Mouse (Mus musculus) midbrain, postnatal 0 days (tissue): ENCODE data around the gene Coil. TPM values are rescaled to one million over a fixed set of nuclear protein-coding genes. Genes with fewer than 3 reads are reported as not detected.

Source experiments
- ATAC-seq: fragments of 200-750 bp; cut with Nextera tagmentation; 2 replicates; pipeline ENCODE4 v1.8.0; 2017; ENCODE audit warnings: moderate number of reproducible peaks, mild to moderate bottlenecking, moderate TSS enrichment, moderate library complexity; ENCODE audit not compliant: low FRiP score
- DNase-seq: peaks from one replicate; pipeline ENCODE4 v3.0.0-alpha.2; 2015; ENCODE audit warnings: low spot score
- H3K27ac ChIP-seq: fragments of 300-500 bp; sonication (generic); 2 replicates; pipeline ENCODE4 v1.5.1; 2014; ENCODE audit warnings: low read depth, mild to moderate bottlenecking, low read length, mixed read lengths
- H3K27me3 ChIP-seq: fragments of 300-500 bp; sonication (generic); 2 replicates; pipeline ENCODE4 v1.6.1; 2014; ENCODE audit warnings: low read length, control low read depth, mixed read lengths; ENCODE audit not compliant: insufficient read depth
- H3K36me3 ChIP-seq: fragments of 300-500 bp; sonication (generic); 2 replicates; pipeline ENCODE4 v1.6.1; 2014; ENCODE audit warnings: low read length, control low read depth, mixed read lengths; ENCODE audit not compliant: insufficient read depth
- H3K4me1 ChIP-seq: fragments of 300-500 bp; sonication (generic); 2 replicates; pipeline ENCODE4 v1.6.1; 2014; ENCODE audit warnings: mild to moderate bottlenecking, control low read depth, antibody characterized with exemption, low read length, mixed read lengths; ENCODE audit not compliant: insufficient read depth
- H3K4me2 ChIP-seq: fragments of 300-500 bp; sonication (generic); 2 replicates; pipeline ENCODE4 v1.6.1; 2014; ENCODE audit warnings: low read depth, mild to moderate bottlenecking, low read length, mixed read lengths; ENCODE audit not compliant: poor library complexity, severe bottlenecking
- H3K4me3 ChIP-seq: fragments of 300-500 bp; sonication (generic); 2 replicates; pipeline ENCODE4 v1.5.1; 2014; ENCODE audit warnings: low read depth, mild to moderate bottlenecking, low read length, moderate library complexity
- H3K9ac ChIP-seq: fragments of 300-500 bp; sonication (generic); replicated peaks from 2 replicates; pipeline ENCODE4 v1.6.1; 2014; ENCODE audit warnings: mild to moderate bottlenecking, low read length, moderate library complexity, mixed read lengths; ENCODE audit not compliant: poor library complexity, severe bottlenecking
- H3K9me3 ChIP-seq: fragments of 300-500 bp; sonication (generic); 2 replicates; pipeline ENCODE4 v1.6.1; 2016; ENCODE audit warnings: low read length, control low read depth
- CTCF ChIP-seq: IDR thresholded peaks from 2 replicates; pipeline ENCODE4 v1.5.1; 2016; ENCODE audit warnings: antibody characterized with exemption, mild to moderate bottlenecking
- WGBS: fragments of 180-500 bp; shearing (Covaris S2); extraction: QIAGEN DNeasy Blood & Tissue Kit; methylation state at CpG from one replicate; pipeline ENCODE4 v1.1.7; 2014; 5-methylcytosine and 5-hydroxymethylcytosine counted together
- polyA plus RNA-seq: library from polyadenylated mRNA; unstranded; fragments of >200 nt; fragmentation: Nextera tagmentation; extraction: Ambion mirVana; gene quantifications from 2 replicates; pipeline ENCODE4 v1.2.1, GENCODE M21; 2015
- total RNA-seq: library from RNA; depleted of rRNA; stranded (reverse); fragments of >200 nt; gene quantifications from 2 replicates; pipeline ENCODE4 v1.2.3, GENCODE M21; 2014

Coil gene
- total and polyA plus RNA-seq, 2 experiments from 2014 or later = 28.8 to 35.1 TPM

DNA sequence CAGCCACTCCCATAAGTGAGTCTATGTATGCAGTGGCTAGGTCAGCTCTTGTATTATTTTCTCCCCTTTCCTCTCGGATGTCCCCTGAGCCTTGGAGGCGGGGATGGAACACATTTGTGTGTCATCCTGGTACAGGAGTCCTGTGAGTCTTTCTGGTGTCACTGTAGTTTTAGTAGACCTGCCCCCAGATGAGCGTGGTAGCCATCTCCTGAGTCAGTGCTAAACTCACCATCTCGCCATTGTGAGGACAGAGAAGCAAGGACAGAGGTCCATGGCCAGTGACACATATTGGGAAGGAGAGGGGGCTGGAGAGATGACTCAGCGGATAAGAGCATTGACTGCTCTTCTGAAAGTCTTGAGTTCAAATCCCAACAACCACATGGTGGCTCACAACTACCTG lies 7.1 kb downstream of the Coil start:
- no peaks in the 10 kb centered on the region for H3K9me3 ChIP-seq
- H3K27me3 ChIP-seq = no peaks in the 10 kb centered on the region
- DNase-seq (no peak), ATAC-seq (no peak)
- peaks cover 9% of the 10 kb centered on the region; the same call in 1 of the 2 replicates for H3K36me3 ChIP-seq
- no peak overlapping the region for H3K4me2 ChIP-seq
- peaks cover 2% of the 10 kb centered on the region; the same call in 1 of the 2 replicates for H3K4me1 ChIP-seq
- TF ChIP-seq CTCF = no peak
- no peak overlapping the region for H3K4me3 ChIP-seq
- no peak overlapping the region for H3K27ac ChIP-seq
- 95% methylated on average over 5 of the region's 5 CpGs for WGBS
- H3K9ac ChIP-seq = no peak overlapping the region

DNA sequence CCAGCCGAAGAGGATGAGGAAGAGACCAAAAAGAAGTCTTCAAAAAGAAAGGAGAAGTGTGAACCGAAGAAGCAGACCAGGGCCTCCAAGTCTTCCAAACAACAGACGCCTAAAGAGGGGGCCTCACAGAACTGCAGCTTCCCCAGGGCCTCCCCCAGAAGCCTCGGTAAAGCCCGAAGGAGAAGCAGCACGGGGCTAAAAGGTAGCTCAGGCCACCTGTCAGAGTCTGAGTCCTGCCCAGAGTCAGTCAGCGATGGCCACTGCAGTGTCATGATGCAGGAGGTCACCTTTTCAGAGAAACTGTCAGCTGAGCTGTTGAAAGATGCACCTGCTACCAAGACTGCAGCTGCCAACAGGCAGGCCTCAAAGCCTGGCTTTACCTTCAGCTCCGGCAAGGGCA lies 11.3 kb downstream of the Coil start:
- Histone ChIP-seq H3K4me3 (no peak overlapping the region), H3K9me3 (no peaks in the 10 kb centered on the region), H3K27me3 (no peaks in the 10 kb centered on the region), H3K27ac (no peak overlapping the region), H3K9ac (no peak overlapping the region), H3K4me2 (no peak overlapping the region), H3K36me3 (peaks cover 25% of the 10 kb centered on the region), H3K4me1 (no peaks in the 10 kb centered on the region)
- DNase-seq (no peak), ATAC-seq (no peak)
- no peak for TF ChIP-seq CTCF
- 88% methylated on average over 8 of the region's 8 CpGs for WGBS

DNA sequence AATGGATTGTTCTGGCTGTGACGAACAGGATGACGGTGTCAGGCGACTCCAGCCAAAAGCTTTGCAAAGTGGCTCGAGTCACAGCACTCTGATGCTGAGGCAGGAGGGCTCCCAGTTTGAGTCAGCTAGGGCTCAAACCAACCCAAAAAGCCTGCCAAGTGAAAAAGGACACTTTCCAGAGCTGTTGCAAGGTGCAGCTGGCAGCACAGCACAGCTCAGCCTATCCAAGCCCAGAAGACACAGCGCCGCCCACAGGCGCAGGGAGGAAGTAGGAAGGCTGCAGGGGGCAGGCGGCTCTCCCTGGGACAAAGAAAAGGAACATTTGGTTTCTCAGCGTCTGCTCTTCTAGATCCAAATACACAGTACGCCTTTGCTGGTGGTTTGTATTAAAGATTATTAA lies 16.6 kb downstream of the Coil start:
- H3K27me3 ChIP-seq = no peaks in the 10 kb centered on the region
- no peak for TF ChIP-seq CTCF
- H3K4me2 ChIP-seq = no peak overlapping the region
- H3K4me1 ChIP-seq = no peaks in the 10 kb centered on the region
- no peaks in the 10 kb centered on the region for H3K9me3 ChIP-seq
- H3K36me3 ChIP-seq = peaks cover 37% of the 10 kb centered on the region
- DNase-seq = no peak
- no peak overlapping the region for H3K4me3 ChIP-seq
- no peak for ATAC-seq
- 82% methylated on average over 10 of the region's 10 CpGs for WGBS
- H3K27ac ChIP-seq = no peak overlapping the region
- no peak overlapping the region for H3K9ac ChIP-seq

DNA sequence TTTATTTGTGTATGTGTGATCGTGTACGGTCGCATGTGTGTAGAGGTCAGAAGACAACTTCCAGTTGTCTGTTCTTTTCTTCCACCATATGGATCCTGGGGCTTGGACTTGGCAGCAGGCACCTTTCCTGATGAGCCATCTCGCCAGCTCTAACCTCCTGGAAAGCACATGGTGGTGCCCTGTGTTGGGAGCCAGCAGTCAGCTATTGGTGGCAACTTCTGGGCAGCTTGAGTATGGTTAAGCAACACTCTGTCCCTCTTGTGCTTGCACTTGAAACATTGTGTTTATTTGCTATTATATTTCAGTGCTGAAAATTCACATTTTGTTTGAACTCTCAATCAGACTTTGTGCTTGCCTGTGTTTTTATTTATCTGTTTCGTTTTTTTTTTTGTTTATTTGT lies 18.9 kb downstream of the Coil start:
- H3K36me3 ChIP-seq = peaks cover 30% of the 10 kb centered on the region
- WGBS = 77% methylated on average over 5 of the region's 5 CpGs
- ATAC-seq = no peak
- H3K4me1 ChIP-seq = no peaks in the 10 kb centered on the region
- H3K27me3 ChIP-seq = no peaks in the 10 kb centered on the region
- H3K27ac ChIP-seq = no peak overlapping the region
- TF ChIP-seq CTCF = no peak
- H3K4me2 ChIP-seq = no peak overlapping the region
- DNase-seq = no peak
- no peak overlapping the region for H3K4me3 ChIP-seq
- no peaks in the 10 kb centered on the region for H3K9me3 ChIP-seq
- no peak overlapping the region for H3K9ac ChIP-seq

DNA sequence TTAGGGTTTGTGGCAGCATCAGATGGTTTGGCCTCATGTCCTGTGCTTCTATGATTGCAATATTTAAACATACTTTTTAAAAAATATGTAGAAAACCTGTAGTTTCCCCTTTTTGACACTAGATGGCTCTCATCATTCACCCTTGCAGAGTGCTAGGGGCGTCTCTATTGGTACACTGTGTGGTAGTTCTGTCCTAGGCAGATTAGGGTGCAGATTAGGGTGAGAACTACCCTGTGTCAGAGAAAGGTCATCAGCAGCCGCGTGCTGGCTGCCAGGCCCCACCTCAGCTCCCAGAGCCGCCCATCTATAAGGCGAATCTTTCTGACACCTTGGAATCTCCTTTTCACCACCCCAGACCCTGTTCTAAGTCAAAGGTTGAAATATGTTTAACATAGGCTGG lies 19.5 kb downstream of the Coil start:
- Histone ChIP-seq H3K4me1 (no peaks in the 10 kb centered on the region), H3K9ac (no peak overlapping the region), H3K4me3 (no peak overlapping the region), H3K27me3 (no peaks in the 10 kb centered on the region), H3K27ac (no peak overlapping the region), H3K4me2 (no peak overlapping the region), H3K9me3 (no peaks in the 10 kb centered on the region), H3K36me3 (peaks cover 26% of the 10 kb centered on the region)
- DNase-seq (peak; percentile 42), ATAC-seq (no peak)
- 72% methylated on average over 5 of the region's 5 CpGs for WGBS
- peak; percentile 66 for TF ChIP-seq CTCF

DNA sequence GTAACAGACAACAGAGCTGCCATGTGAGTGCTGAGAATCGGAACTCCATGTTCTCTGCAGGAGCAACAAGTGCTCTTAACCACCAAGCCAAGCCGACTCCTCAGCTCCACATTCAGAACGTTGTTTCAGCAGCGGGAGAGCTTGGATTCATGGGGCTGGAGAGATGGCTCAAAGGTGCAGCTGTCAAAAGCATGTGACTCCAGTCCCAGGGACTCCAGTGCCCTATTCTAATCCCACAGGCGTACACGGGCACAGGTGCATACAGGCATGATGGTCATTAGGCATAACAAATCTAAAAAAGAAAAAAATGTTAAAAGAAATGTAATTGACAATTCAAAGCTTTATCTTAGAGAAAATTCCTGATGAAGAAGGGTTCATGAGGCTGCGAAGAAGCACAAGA lies 23.1 kb downstream of the Coil start:
- WGBS = 55% methylated on average over 7 of the region's 7 CpGs
- DNase-seq (no peak), ATAC-seq (no peak)
- Histone ChIP-seq H3K27me3 (peaks cover 4% of the 10 kb centered on the region; the same call in 1 of the 2 replicates), H3K4me2 (no peak overlapping the region), H3K9me3 (no peaks in the 10 kb centered on the region), H3K27ac (no peak overlapping the region), H3K4me1 (no peaks in the 10 kb centered on the region), H3K4me3 (no peak overlapping the region), H3K9ac (no peak overlapping the region), H3K36me3 (peaks cover 10% of the 10 kb centered on the region)
- TF ChIP-seq CTCF = no peak
